Mouse (Mus musculus): ENCODE measurements around the gene Hoxc8. TPM values are rescaled to one million over a fixed set of nuclear protein-coding genes. Genes with fewer than 3 reads are reported as not detected.

Gene Hoxc8
- polyA plus RNA-seq (2014; fragmentation: Nextera tagmentation; extraction: Ambion mirVana): 1.0 and 1.1 TPM in 2 replicates

DNA sequence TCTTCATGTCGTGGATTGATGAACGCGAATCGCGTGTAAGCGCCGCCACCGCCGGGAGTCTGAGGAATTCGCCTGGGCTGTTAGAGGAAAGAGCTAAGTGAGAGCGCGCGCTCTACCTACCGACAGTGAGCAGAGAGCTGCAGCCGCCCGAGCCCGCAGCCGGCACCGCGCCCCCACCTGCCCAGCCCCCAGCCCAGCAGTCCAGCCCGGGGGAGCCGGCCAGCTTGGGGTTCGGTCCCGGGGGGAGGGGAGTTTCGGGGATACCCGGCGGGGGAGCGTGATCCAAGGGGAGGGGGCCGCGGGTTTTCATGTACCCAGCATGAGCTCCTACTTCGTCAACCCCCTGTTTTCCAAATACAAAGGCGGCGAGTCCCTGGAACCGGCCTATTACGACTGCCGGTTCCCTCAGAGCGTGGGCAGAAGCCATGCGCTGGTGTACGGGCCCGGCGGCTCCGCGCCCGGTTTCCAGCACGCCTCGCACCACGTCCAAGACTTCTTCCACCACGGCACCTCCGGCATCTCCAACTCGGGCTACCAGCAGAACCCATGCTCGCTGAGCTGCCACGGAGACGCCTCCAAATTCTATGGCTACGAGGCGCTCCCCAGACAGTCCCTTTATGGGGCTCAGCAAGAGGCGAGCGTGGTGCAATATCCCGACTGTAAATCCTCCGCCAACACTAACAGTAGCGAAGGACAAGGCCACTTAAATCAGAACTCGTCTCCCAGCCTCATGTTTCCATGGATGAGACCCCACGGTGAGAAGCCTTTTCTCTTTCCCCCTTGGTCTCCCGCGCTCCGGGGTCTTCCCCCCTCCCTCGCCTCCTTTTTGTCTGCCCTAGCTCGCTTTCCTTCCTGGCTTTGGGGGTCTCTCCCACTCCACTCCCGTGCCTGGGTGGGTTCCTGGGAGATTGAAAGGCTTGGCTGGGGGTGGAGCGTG, at the start of gene Hoxc8:
Gene Hoxc8, plus strand, starts transcription at position 147 of the 937 bp plus-strand sequence.
- H3K27me3 ChIP-seq (ENCODE audit: control insufficient read depth, insufficient read depth, low read length): peaks cover 79% of the 10 kb centered on the region
- peak within 1 kb of the TSS; percentile 23 for H3K4me3 ChIP-seq (ENCODE audit: low read depth, low read length)
- H3K9ac ChIP-seq (replicated peaks; ENCODE audit: low read depth, low read length): no peak within 1 kb of the TSS
- H3K27ac ChIP-seq (ENCODE audit: low read length): no peak within 1 kb of the TSS
- no peak; the same call in 1 of the 2 replicates for ATAC-seq (ENCODE audit: insufficient number of reproducible peaks, insufficient read depth, low FRiP score, low read depth)
- H3K4me2 ChIP-seq (replicated peaks; ENCODE audit: low read depth, low read length): peak within 1 kb of the TSS; percentile 38
- peaks cover 6% of the 10 kb centered on the region; the same call in 1 of the 2 replicates for H3K4me1 ChIP-seq (ENCODE audit: control insufficient read depth, insufficient read depth, low read length)
- WGBS: 2% methylated on average over 69 of the region's 69 CpGs
- H3K36me3 ChIP-seq (ENCODE audit: control insufficient read depth, insufficient read depth, low read length): no peaks in the 10 kb centered on the region
- no peaks in the 10 kb centered on the region for H3K9me3 ChIP-seq (ENCODE audit: control insufficient read depth, low read depth, low read length)

DNA sequence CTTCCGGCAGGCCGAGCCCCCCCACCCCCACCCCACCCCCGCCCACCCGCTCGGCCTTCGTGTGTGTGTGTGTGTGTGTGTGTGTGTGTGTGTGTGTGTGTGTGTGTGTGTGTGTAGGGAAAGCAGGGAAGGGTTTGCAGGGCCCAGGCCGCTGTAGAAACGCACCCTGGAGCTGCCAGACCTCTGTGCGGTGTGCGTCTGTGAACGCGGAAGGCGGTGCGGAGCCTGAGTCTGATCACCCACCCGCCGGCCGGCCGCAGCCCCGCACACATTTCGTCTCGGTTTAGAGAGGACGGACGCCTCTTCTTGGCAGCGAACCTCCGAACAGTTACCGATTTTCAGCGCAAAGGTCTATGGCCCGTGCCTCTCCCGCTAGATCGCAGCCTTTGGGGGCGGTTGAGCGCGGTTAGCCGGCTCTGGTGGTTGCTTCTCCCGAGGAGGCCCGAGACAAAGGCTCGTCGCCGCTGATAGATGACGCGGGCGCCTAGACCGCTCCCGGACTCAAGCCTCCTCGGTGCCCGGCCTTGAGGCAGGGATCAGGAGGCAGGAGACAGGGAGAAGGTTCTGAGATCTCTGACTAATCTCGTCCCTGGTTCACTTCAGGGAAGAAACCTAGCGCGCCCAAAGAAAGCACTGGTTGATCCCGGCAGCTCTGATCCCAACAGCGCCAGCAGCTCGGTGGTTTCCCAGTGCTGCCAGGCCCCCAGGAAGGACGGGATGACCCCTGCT, 47.5 kb upstream of the Hoxc8 start:
- H3K9ac ChIP-seq (replicated peaks; ENCODE audit: low read depth, low read length): no peak overlapping the region

DNA sequence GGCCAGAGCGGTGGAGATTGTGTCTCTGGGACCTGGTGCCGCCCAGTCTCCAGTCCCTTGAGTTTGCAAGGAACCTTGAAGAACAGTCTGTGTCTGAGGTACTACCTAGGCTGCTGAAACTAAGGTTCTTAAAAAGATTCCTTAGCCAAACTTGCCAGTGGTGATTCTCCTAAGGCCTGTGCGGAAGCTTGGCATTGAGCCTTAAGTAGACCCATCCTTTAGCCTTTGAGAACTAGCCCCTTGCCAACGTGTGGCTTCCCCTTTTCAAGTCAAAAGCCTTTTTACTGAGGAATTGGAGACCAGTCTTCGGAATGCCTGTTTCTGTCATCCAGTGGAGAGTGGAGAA, 47.0 kb upstream of the Hoxc8 start:
- Histone ChIP-seq H3K4me2 (replicated peaks; ENCODE audit: low read depth, low read length) (no peak overlapping the region), H3K4me1 (ENCODE audit: control insufficient read depth, insufficient read depth, low read length) (no peaks in the 10 kb centered on the region), H3K9ac (replicated peaks; ENCODE audit: low read depth, low read length) (no peak overlapping the region), H3K27me3 (ENCODE audit: control insufficient read depth, insufficient read depth, low read length) (peaks cover 83% of the 10 kb centered on the region), H3K27ac (ENCODE audit: low read length) (no peak overlapping the region), H3K9me3 (ENCODE audit: control insufficient read depth, low read depth, low read length) (no peaks in the 10 kb centered on the region), H3K4me3 (ENCODE audit: low read depth, low read length) (no peak overlapping the region), H3K36me3 (ENCODE audit: control insufficient read depth, insufficient read depth, low read length) (no peaks in the 10 kb centered on the region)
- 5% methylated on average over 5 of the region's 5 CpGs for WGBS
- ATAC-seq (ENCODE audit: insufficient number of reproducible peaks, insufficient read depth, low FRiP score, low read depth): no peak

More for the DNA sequence above, 47.5 kb upstream of the Hoxc8 start:
- under 1% methylated on average over 46 of the region's 53 CpGs for WGBS
- Histone ChIP-seq H3K9me3 (ENCODE audit: control insufficient read depth, low read depth, low read length) (no peaks in the 10 kb centered on the region), H3K4me2 (replicated peaks; ENCODE audit: low read depth, low read length) (0 out of 2 replicates have a peak overlapping the region, but pooled peaks have one; percentile 17), H3K27me3 (ENCODE audit: control insufficient read depth, insufficient read depth, low read length) (peaks cover 82% of the 10 kb centered on the region), H3K4me1 (ENCODE audit: control insufficient read depth, insufficient read depth, low read length) (no peaks in the 10 kb centered on the region), H3K27ac (ENCODE audit: low read length) (no peak overlapping the region), H3K36me3 (ENCODE audit: control insufficient read depth, insufficient read depth, low read length) (no peaks in the 10 kb centered on the region), H3K4me3 (ENCODE audit: low read depth, low read length) (no peak overlapping the region; the same call in 1 of the 2 replicates)
- no peak for ATAC-seq (ENCODE audit: insufficient number of reproducible peaks, insufficient read depth, low FRiP score, low read depth)

DNA sequence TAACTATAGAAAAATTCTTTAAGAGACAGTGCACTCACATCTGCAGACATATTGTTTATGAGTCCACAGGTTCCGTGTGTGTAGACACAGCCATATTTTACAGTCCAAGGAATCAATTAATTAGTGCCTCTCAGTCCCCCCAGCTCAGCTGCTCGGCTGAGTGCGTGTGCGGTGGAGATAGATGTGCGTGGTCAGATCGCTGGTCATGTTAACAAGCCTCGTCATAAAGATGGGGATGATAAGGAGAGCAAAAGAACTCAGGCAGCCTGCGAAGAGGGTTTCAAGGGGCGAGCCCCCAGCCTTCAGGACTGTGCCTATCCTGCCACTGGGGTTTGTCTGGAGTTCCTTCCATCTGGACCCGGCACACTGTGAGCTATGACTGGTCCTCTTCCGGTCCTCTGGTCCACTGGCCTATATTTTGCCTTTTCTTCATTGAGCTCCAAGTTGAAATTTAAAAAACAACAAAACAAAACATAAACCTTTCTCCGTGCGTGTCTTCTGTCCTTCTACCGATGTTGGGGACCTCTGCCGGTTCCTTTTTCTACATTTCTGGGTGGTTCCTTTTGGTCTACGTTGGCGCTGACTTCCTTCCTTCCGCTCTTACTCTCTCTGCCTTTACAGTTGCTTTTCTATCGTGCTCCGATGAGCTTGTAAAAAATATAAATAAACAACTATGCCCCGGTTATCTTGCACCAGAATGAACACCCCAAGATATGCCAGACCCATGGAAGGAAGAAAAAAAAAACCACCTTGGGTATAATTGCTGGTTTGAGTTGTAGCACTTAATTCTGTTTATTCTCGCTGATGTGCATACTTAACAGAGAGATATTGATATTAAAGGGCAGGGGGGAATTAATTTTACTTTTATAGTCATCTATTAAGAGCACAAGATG, 45.0 kb upstream of the Hoxc8 start:
- Histone ChIP-seq H3K4me3 (ENCODE audit: low read depth, low read length) (no peak overlapping the region), H3K4me1 (ENCODE audit: control insufficient read depth, insufficient read depth, low read length) (no peaks in the 10 kb centered on the region), H3K36me3 (ENCODE audit: control insufficient read depth, insufficient read depth, low read length) (no peaks in the 10 kb centered on the region), H3K27me3 (ENCODE audit: control insufficient read depth, insufficient read depth, low read length) (peaks cover 80% of the 10 kb centered on the region), H3K9me3 (ENCODE audit: control insufficient read depth, low read depth, low read length) (no peaks in the 10 kb centered on the region), H3K9ac (replicated peaks; ENCODE audit: low read depth, low read length) (no peak overlapping the region), H3K4me2 (replicated peaks; ENCODE audit: low read depth, low read length) (no peak overlapping the region), H3K27ac (ENCODE audit: low read length) (no peak overlapping the region)
- WGBS: 12% methylated on average over 22 of the region's 22 CpGs
- ATAC-seq (ENCODE audit: insufficient number of reproducible peaks, insufficient read depth, low FRiP score, low read depth): no peak

DNA sequence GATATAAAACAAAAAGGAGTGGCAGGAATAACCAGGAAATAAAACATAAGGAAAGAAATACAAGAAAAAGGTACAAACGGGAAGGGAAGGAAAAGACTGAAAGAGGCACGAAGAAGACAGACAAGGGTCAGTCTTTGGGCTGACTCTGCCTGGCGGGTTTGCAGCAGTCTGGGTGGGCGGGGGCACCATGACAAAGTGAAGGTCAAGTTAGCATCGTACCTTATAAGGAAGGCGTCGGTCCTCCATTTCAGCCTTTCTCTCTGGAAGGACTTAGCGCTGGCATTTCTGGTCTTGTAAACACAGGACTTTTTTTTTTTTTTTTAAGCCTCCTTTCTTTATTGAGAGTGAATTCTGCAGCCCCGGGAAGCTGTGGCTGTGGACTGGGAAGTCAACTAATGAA, 43.1 kb upstream of the Hoxc8 start:
- Histone ChIP-seq H3K27ac (ENCODE audit: low read length) (no peak overlapping the region), H3K9me3 (ENCODE audit: control insufficient read depth, low read depth, low read length) (no peaks in the 10 kb centered on the region), H3K36me3 (ENCODE audit: control insufficient read depth, insufficient read depth, low read length) (no peaks in the 10 kb centered on the region), H3K4me3 (ENCODE audit: low read depth, low read length) (no peak overlapping the region), H3K27me3 (ENCODE audit: control insufficient read depth, insufficient read depth, low read length) (peaks cover 78% of the 10 kb centered on the region), H3K9ac (replicated peaks; ENCODE audit: low read depth, low read length) (no peak overlapping the region), H3K4me2 (replicated peaks; ENCODE audit: low read depth, low read length) (no peak overlapping the region), H3K4me1 (ENCODE audit: control insufficient read depth, insufficient read depth, low read length) (no peaks in the 10 kb centered on the region)
- no peak for ATAC-seq (ENCODE audit: insufficient number of reproducible peaks, insufficient read depth, low FRiP score, low read depth)
- 1% methylated on average over 9 of the region's 9 CpGs for WGBS

DNA sequence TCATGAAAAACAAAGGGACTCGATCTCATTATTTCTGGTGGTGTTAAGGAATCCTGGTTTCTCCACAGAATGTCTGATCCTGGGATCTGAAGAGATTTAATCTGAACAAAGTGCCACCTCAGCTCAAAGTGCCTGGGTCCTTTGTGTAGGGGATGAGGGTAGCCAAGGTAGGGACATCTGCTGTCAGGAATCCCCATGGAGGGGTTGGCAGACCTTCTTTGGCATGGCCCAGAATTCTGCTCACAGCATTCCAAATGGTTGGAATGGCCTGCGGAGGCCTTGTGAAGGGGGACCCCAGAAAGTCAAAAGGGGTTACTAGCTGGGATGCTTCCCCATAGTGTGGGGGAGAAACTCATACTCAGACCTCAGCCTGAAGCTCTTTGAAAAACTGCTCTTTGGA, 41.6 kb upstream of the Hoxc8 start:
- Histone ChIP-seq H3K9me3 (ENCODE audit: control insufficient read depth, low read depth, low read length) (no peaks in the 10 kb centered on the region), H3K4me3 (ENCODE audit: low read depth, low read length) (no peak overlapping the region), H3K27ac (ENCODE audit: low read length) (no peak overlapping the region), H3K27me3 (ENCODE audit: control insufficient read depth, insufficient read depth, low read length) (peaks cover 82% of the 10 kb centered on the region), H3K36me3 (ENCODE audit: control insufficient read depth, insufficient read depth, low read length) (no peaks in the 10 kb centered on the region), H3K4me1 (ENCODE audit: control insufficient read depth, insufficient read depth, low read length) (no peaks in the 10 kb centered on the region), H3K4me2 (replicated peaks; ENCODE audit: low read depth, low read length) (no peak overlapping the region), H3K9ac (replicated peaks; ENCODE audit: low read depth, low read length) (no peak overlapping the region)
- no peak for ATAC-seq (ENCODE audit: insufficient number of reproducible peaks, insufficient read depth, low FRiP score, low read depth)
- 16% methylated on average over 2 of the region's 2 CpGs for WGBS

DNA sequence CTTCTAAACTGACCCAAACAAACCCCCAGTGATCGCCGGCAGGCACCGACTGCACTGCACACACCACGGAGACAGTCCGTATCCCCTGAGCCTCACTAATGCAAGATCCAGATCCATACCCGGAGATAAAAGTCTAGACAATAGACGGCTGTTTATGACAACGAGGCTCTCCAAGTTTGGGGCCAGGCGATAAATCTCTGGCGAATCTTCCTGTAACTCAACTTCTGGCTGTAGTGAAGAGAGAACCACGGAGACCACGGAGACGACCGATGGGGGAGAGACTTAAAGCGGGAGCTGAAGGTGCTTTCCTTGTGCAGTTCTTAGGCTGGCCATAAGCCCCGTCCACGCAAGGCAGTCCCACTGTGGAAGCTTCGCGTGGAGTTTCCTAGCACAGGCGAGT, 40.7 kb upstream of the Hoxc8 start:
- Histone ChIP-seq H3K36me3 (ENCODE audit: control insufficient read depth, insufficient read depth, low read length) (no peaks in the 10 kb centered on the region), H3K27ac (ENCODE audit: low read length) (no peak overlapping the region), H3K27me3 (ENCODE audit: control insufficient read depth, insufficient read depth, low read length) (peaks cover 80% of the 10 kb centered on the region), H3K4me1 (ENCODE audit: control insufficient read depth, insufficient read depth, low read length) (no peaks in the 10 kb centered on the region), H3K9ac (replicated peaks; ENCODE audit: low read depth, low read length) (no peak overlapping the region), H3K4me2 (replicated peaks; ENCODE audit: low read depth, low read length) (no peak overlapping the region), H3K4me3 (ENCODE audit: low read depth, low read length) (no peak overlapping the region), H3K9me3 (ENCODE audit: control insufficient read depth, low read depth, low read length) (no peaks in the 10 kb centered on the region)
- ATAC-seq (ENCODE audit: insufficient number of reproducible peaks, insufficient read depth, low FRiP score, low read depth): no peak
- under 1% methylated on average over 20 of the region's 20 CpGs for whole genome bisulfite sequencing

DNA sequence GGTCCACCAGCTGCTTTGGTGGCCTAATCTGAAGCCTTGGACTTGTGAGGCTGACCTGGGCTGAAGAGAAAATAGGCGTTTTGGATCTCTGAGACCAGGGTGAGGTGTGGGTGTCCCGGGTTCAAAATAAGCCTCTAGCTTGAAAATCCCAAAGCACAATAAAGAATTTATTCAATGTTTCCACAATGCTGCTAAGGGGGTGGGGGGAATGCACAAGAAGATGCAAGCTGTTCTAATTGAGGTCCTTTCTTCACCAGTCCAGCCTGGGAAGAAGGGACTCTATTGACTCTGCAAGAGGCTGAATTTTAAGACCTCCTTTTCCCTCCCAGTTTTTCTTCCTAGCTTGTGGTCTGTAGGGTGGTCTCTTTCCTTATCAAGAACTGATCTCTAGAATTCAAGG, 39.5 kb upstream of the Hoxc8 start:
- Histone ChIP-seq H3K27ac (ENCODE audit: low read length) (no peak overlapping the region), H3K9ac (replicated peaks; ENCODE audit: low read depth, low read length) (no peak overlapping the region), H3K9me3 (ENCODE audit: control insufficient read depth, low read depth, low read length) (no peaks in the 10 kb centered on the region), H3K27me3 (ENCODE audit: control insufficient read depth, insufficient read depth, low read length) (peaks cover 75% of the 10 kb centered on the region), H3K4me3 (ENCODE audit: low read depth, low read length) (no peak overlapping the region), H3K4me1 (ENCODE audit: control insufficient read depth, insufficient read depth, low read length) (no peaks in the 10 kb centered on the region), H3K36me3 (ENCODE audit: control insufficient read depth, insufficient read depth, low read length) (no peaks in the 10 kb centered on the region), H3K4me2 (replicated peaks; ENCODE audit: low read depth, low read length) (no peak overlapping the region)
- 6% methylated on average over 2 of the region's 2 CpGs for WGBS
- no peak for ATAC-seq (ENCODE audit: insufficient number of reproducible peaks, insufficient read depth, low FRiP score, low read depth)
